Mouse (Mus musculus): Measurements from ENCODE around the gene Mlst8.

DNA sequence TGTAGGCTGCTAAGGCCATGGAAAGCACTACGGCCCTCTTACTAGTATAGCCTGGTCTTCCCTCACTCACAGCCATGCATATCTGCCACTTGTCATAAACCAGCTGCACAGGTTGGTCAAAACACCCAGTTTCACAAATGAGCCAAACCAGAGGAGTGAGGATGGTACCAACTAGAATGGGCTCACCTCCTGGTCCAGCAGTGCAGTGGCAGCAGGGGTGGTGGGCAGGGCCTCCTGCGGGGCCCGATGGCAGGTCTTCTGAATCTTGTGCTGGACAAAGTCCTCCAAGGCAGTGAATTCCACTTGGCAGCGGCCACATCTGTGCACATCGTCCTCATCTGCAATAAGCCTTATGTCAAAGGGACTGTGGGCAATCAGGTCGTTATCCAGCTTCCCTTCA is 27.7 kb downstream of the Mlst8 start:
- no peak for TF ChIP-seq POLR2A (IDR thresholded peaks at IDR 0.05; ENCODE audit: low read depth, low read length)
- TF ChIP-seq CTCF (IDR thresholded peaks at IDR 0.05; ENCODE audit: borderline replicate concordance, insufficient read depth, low read length), result no peak

All from embryonic fibroblast, embryonic 13.5 days (primary cell).